Mouse (Mus musculus) olfactory bulb, adult 2 months (tissue): Measurements from ENCODE around the gene Smap1.

Source experiments
- CTCF ChIP-seq: fragments of 200-500 bp; IDR thresholded peaks from 2 replicates; pipeline ENCODE4 v1.5.1; 2012; ENCODE audit warnings: low read depth, mild to moderate bottlenecking, low read length, moderate library complexity; ENCODE audit not compliant: insufficient read depth
- POLR2A ChIP-seq: fragments of 200-500 bp; IDR thresholded peaks from 2 replicates; pipeline ENCODE4 v1.6.1; 2012; ENCODE audit warnings: mild to moderate bottlenecking, low read depth, low read length, moderate library complexity; ENCODE audit not compliant: insufficient read depth

- TF ChIP-seq CTCF (no peak), POLR2A (no peak)
These were observed 49.9 kb downstream of the Smap1 start for GRCm38 (mm10) chr1:23872194-23872593.
